Mouse (Mus musculus) E14TG2a.4 (cell line): Measurements from ENCODE around the gene Vps8.

Source experiments
- CTCF ChIP-seq: conservative IDR thresholded peaks from 2 replicates; pipeline ENCODE4 v1.5.1; 2014; ENCODE audit warnings: low read length
- NANOG ChIP-seq: IDR thresholded peaks from 2 replicates; pipeline ENCODE4 v1.6.1; 2014; ENCODE audit warnings: borderline replicate concordance, low read length, mixed read lengths

GRCm38 (mm10) chr16:21591511-21591910, 168.6 kb downstream of the Vps8 start:
- TF ChIP-seq CTCF (no peak), NANOG (no peak)
